Mouse (Mus musculus) large intestine, adult 2 months (tissue): ENCODE data around the gene Nedd9. TPM values are rescaled to one million over a fixed set of nuclear protein-coding genes. Genes with fewer than 3 reads are reported as not detected.
"Not testable (repeated sequence)": the region's sequence is repeated elsewhere in the genome, so short reads cannot be mapped to it uniquely, and the experiment has no call there.

Experiments used
- DNase-seq: peaks from one replicate; pipeline ENCODE4 v3.0.0-alpha.2; 2012; ENCODE audit warnings: low read depth, low spot score
- WGBS: fragments of 180-500 bp; shearing (Covaris S2); methylation state at CpG from one replicate; pipeline ENCODE4 v1.1.7; 2018; 5-methylcytosine and 5-hydroxymethylcytosine counted together
- polyA plus RNA-seq: library from polyadenylated mRNA; depleted of rRNA; stranded (reverse); fragments of >200 nt; gene quantifications from 2 replicates; pipeline ENCODE4 v1.2.3, GENCODE M21; 2012; rRNA removed

Nedd9 gene
- polyA plus RNA-seq, 1 experiment, result 13.7 TPM

GRCm38 (mm10) chr13:41273927-41274650 is 213.1 kb downstream of the Nedd9 start, which contains the start of gene Gm17364:
Gene Gm17364, minus strand, starts transcription at chr13:41273977.
- 56% methylated on average over 10 of the region's 10 CpGs for WGBS
- peak; percentile 57 for DNase-seq

GRCm38 (mm10) chr13:41267827-41268408 is 219.2 kb downstream of the Nedd9 start:
- no peak for DNase-seq
- WGBS, result 70% methylated on average over 7 of the region's 7 CpGs

- 65% methylated on average over 5 of the region's 5 CpGs for WGBS
- no peak for DNase-seq
These were observed 223.7 kb downstream of the Nedd9 start for GRCm38 (mm10) chr13:41263304-41264006.

GRCm38 (mm10) chr13:41261617-41262016 is 225.5 kb downstream of the Nedd9 start:
- DNase-seq, result not testable (repeated sequence)
- 36% methylated on average over 8 of the region's 8 CpGs for WGBS

Other genes starting within 250 kb of the Nedd9 start
- gene Smim13, start 237.5 kb downstream of the Nedd9 start, polyA plus RNA-seq, result 2.7 and 3.0 TPM in 2 replicates
- gene Gm17364, start 213.4 kb downstream of the Nedd9 start, polyA plus RNA-seq, result not detected in 2 replicates
- 2.0 and 3.2 TPM in 2 replicates for gene Tmem170b, start 118.5 kb upstream of the Nedd9 start, polyA plus RNA-seq